Mouse (Mus musculus) lung, adult 2 months (tissue): ENCODE results near the gene Gcnt3.
A peak's percentile ranks its signal among the peaks of the same experiment; 100 is the strongest.

ENCODE experiments used
- CTCF ChIP-seq: fragments of 200-500 bp; IDR thresholded peaks from 2 replicates; pipeline ENCODE4 v1.5.1; 2011; ENCODE audit warnings: mild to moderate bottlenecking, low read length, control low read depth; ENCODE audit not compliant: insufficient read depth
- POLR2A ChIP-seq: fragments of 200-500 bp; IDR thresholded peaks from 2 replicates; pipeline ENCODE4 v1.6.1; 2011; ENCODE audit warnings: low read depth, mild to moderate bottlenecking, control low read depth, low read length, borderline replicate concordance; ENCODE audit errors: extremely low read depth

GRCm38 (mm10) chr9:70012408-70012901 lies 25.4 kb downstream of the Gcnt3 start, which contains the start of gene Gtf2a2:
- TF ChIP-seq CTCF (no peak), POLR2A (peak; percentile 76; the same call in 1 of the 2 replicates)
